Mouse (Mus musculus): Measurements from ENCODE around the gene Acer2. TPM values are rescaled to one million over a fixed set of nuclear protein-coding genes. Genes with fewer than 3 reads are reported as not detected.

The Acer2 gene
- polyA plus RNA-seq, 1 experiment from 2014 or later = 12.1 TPM

- H3K9me3 ChIP-seq = no peaks in the 10 kb centered on the region
- peak overlapping the region; percentile 95; the same call in 1 of the 2 replicates for H3K27ac ChIP-seq
- peak overlapping the region; percentile 82 for H3K4me2 ChIP-seq
- H3K9ac ChIP-seq = peak overlapping the region; percentile 70
- WGBS = 50% methylated on average over 12 of the region's 12 CpGs
- H3K4me1 ChIP-seq = peaks cover 17% of the 10 kb centered on the region
- peaks cover 26% of the 10 kb centered on the region for H3K36me3 ChIP-seq (replicated peaks)
- H3K27me3 ChIP-seq = no peaks in the 10 kb centered on the region
- ATAC-seq (ENCODE audit: low FRiP score) = no peak
- H3K4me3 ChIP-seq (replicated peaks) = peak overlapping the region; percentile 97
Measured at GRCm38 (mm10) chr4:86858070-86858440, 16.1 kb upstream of the Acer2 start.

GRCm38 (mm10) chr4:86864087-86864486 lies 10.1 kb upstream of the Acer2 start:
- ATAC-seq (ENCODE audit: low FRiP score) = no peak
- Histone ChIP-seq H3K36me3 (replicated peaks) (no peaks in the 10 kb centered on the region), H3K27ac (no peak overlapping the region), H3K9ac (no peak overlapping the region), H3K27me3 (no peaks in the 10 kb centered on the region), H3K4me1 (no peaks in the 10 kb centered on the region), H3K4me3 (replicated peaks) (no peak overlapping the region), H3K4me2 (no peak overlapping the region), H3K9me3 (no peaks in the 10 kb centered on the region)
- WGBS = 88% methylated on average over 5 of the region's 5 CpGs

GRCm38 (mm10) chr4:86871988-86872387 lies 2.2 kb upstream of the Acer2 start:
- Histone ChIP-seq H3K4me2 (no peak overlapping the region), H3K9ac (no peak overlapping the region), H3K27me3 (peaks cover 34% of the 10 kb centered on the region), H3K4me3 (replicated peaks) (no peak overlapping the region), H3K4me1 (peaks cover 8% of the 10 kb centered on the region; the same call in 1 of the 2 replicates), H3K27ac (no peak overlapping the region), H3K36me3 (replicated peaks) (no peaks in the 10 kb centered on the region), H3K9me3 (no peaks in the 10 kb centered on the region)
- ATAC-seq (ENCODE audit: low FRiP score) = no peak

- WGBS = 62% methylated on average over 4 of the region's 4 CpGs
- Histone ChIP-seq H3K4me1 (peaks cover 8% of the 10 kb centered on the region; the same call in 1 of the 2 replicates), H3K9me3 (no peaks in the 10 kb centered on the region), H3K4me3 (replicated peaks) (no peak overlapping the region), H3K36me3 (replicated peaks) (no peaks in the 10 kb centered on the region), H3K27ac (no peak overlapping the region), H3K4me2 (no peak overlapping the region), H3K9ac (no peak overlapping the region), H3K27me3 (peaks cover 34% of the 10 kb centered on the region)
- ATAC-seq (ENCODE audit: low FRiP score) = no peak
Measured at GRCm38 (mm10) chr4:86873072-86873471, 1.1 kb upstream of the Acer2 start.

GRCm38 (mm10) chr4:86879477-86879876 lies 5.3 kb downstream of the Acer2 start:
- 94% methylated on average over 2 of the region's 2 CpGs for WGBS
- H3K4me1 ChIP-seq = peaks cover 5% of the 10 kb centered on the region; the same call in 1 of the 2 replicates

GRCm38 (mm10) chr4:86881178-86881577 lies 7.0 kb downstream of the Acer2 start:
- H3K36me3 ChIP-seq (replicated peaks) = no peaks in the 10 kb centered on the region
- no peak for ATAC-seq (ENCODE audit: low FRiP score)

More at GRCm38 (mm10) chr4:86879477-86879876, 5.3 kb downstream of the Acer2 start:
- ATAC-seq (ENCODE audit: low FRiP score) = no peak
- Histone ChIP-seq H3K9ac (no peak overlapping the region), H3K27me3 (peaks cover 17% of the 10 kb centered on the region), H3K27ac (no peak overlapping the region), H3K4me3 (replicated peaks) (no peak overlapping the region), H3K9me3 (peaks cover 3% of the 10 kb centered on the region; the same call in 1 of the 2 replicates), H3K4me2 (no peak overlapping the region), H3K36me3 (replicated peaks) (no peaks in the 10 kb centered on the region)

GRCm38 (mm10) chr4:86882413-86882812 lies 8.2 kb downstream of the Acer2 start:
- no peak for ATAC-seq (ENCODE audit: low FRiP score)
- Histone ChIP-seq H3K4me3 (replicated peaks) (no peak overlapping the region), H3K9me3 (peaks cover 3% of the 10 kb centered on the region; the same call in 1 of the 2 replicates), H3K4me2 (no peak overlapping the region), H3K27ac (no peak overlapping the region), H3K27me3 (no peaks in the 10 kb centered on the region), H3K9ac (no peak overlapping the region), H3K4me1 (no peaks in the 10 kb centered on the region), H3K36me3 (replicated peaks) (no peaks in the 10 kb centered on the region)
- WGBS = 59% methylated on average over 2 of the region's 2 CpGs

More at GRCm38 (mm10) chr4:86881178-86881577, 7.0 kb downstream of the Acer2 start:
- Histone ChIP-seq H3K4me1 (no peaks in the 10 kb centered on the region), H3K9ac (no peak overlapping the region), H3K4me3 (replicated peaks) (no peak overlapping the region), H3K27ac (no peak overlapping the region), H3K9me3 (peaks cover 3% of the 10 kb centered on the region; the same call in 1 of the 2 replicates), H3K4me2 (no peak overlapping the region), H3K27me3 (peaks cover 5% of the 10 kb centered on the region)
- WGBS = 91% methylated on average over 4 of the region's 4 CpGs

- Histone ChIP-seq H3K27ac (no peak overlapping the region), H3K4me1 (no peaks in the 10 kb centered on the region), H3K36me3 (replicated peaks) (no peaks in the 10 kb centered on the region), H3K4me3 (replicated peaks) (no peak overlapping the region), H3K9ac (no peak overlapping the region), H3K4me2 (no peak overlapping the region), H3K27me3 (no peaks in the 10 kb centered on the region), H3K9me3 (peaks cover under 1% of the 10 kb centered on the region; the same call in 1 of the 2 replicates)
- ATAC-seq (ENCODE audit: low FRiP score) = no peak
- 40% methylated on average over 4 of the region's 4 CpGs for WGBS
Measured at GRCm38 (mm10) chr4:86884945-86885344, 10.7 kb downstream of the Acer2 start.

- 52% methylated on average over 12 of the region's 12 CpGs for WGBS
- ATAC-seq (ENCODE audit: low FRiP score) = no peak
Measured at GRCm38 (mm10) chr4:86885790-86886159, 11.6 kb downstream of the Acer2 start.

GRCm38 (mm10) chr4:86886160-86886878 lies 12.1 kb downstream of the Acer2 start:
- Histone ChIP-seq H3K4me1 (no peaks in the 10 kb centered on the region), H3K27ac (no peak overlapping the region), H3K4me3 (replicated peaks) (peak overlapping the region; percentile 4; the same call in 1 of the 2 replicates), H3K36me3 (replicated peaks) (no peaks in the 10 kb centered on the region), H3K4me2 (peak overlapping the region; percentile 35), H3K9me3 (no peaks in the 10 kb centered on the region), H3K27me3 (no peaks in the 10 kb centered on the region), H3K9ac (no peak overlapping the region)
- WGBS = 40% methylated on average over 18 of the region's 18 CpGs
- ATAC-seq (ENCODE audit: low FRiP score) = no peak

More at GRCm38 (mm10) chr4:86885790-86886159, 11.6 kb downstream of the Acer2 start:
- Histone ChIP-seq H3K27me3 (no peaks in the 10 kb centered on the region), H3K4me1 (no peaks in the 10 kb centered on the region), H3K9me3 (no peaks in the 10 kb centered on the region), H3K9ac (no peak overlapping the region), H3K4me2 (peak overlapping the region; percentile 35), H3K36me3 (replicated peaks) (no peaks in the 10 kb centered on the region), H3K27ac (no peak overlapping the region), H3K4me3 (replicated peaks) (peak overlapping the region; percentile 4; the same call in 1 of the 2 replicates)

- H3K4me2 ChIP-seq = no peak overlapping the region
- no peaks in the 10 kb centered on the region for H3K9me3 ChIP-seq
- no peaks in the 10 kb centered on the region for H3K36me3 ChIP-seq (replicated peaks)
- 65% methylated on average over 5 of the region's 5 CpGs for WGBS
- no peak overlapping the region for H3K9ac ChIP-seq
- no peaks in the 10 kb centered on the region for H3K27me3 ChIP-seq
- no peaks in the 10 kb centered on the region for H3K4me1 ChIP-seq
- ATAC-seq (ENCODE audit: low FRiP score) = no peak
- H3K4me3 ChIP-seq (replicated peaks) = no peak overlapping the region
- no peak overlapping the region for H3K27ac ChIP-seq
Measured at GRCm38 (mm10) chr4:86887879-86888278, 13.7 kb downstream of the Acer2 start.

- 87% methylated on average over 7 of the region's 7 CpGs for WGBS
- ATAC-seq (ENCODE audit: low FRiP score) = no peak
- no peak overlapping the region for H3K27ac ChIP-seq
Measured at GRCm38 (mm10) chr4:86897411-86897810, 23.2 kb downstream of the Acer2 start.

More at GRCm38 (mm10) chr4:86897411-86897810, 23.2 kb downstream of the Acer2 start:
- H3K9ac ChIP-seq = no peak overlapping the region
- H3K27me3 ChIP-seq = no peaks in the 10 kb centered on the region
- no peak overlapping the region for H3K4me3 ChIP-seq (replicated peaks)
- no peaks in the 10 kb centered on the region for H3K9me3 ChIP-seq
- no peaks in the 10 kb centered on the region for H3K36me3 ChIP-seq (replicated peaks)
- H3K4me1 ChIP-seq = no peaks in the 10 kb centered on the region
- no peak overlapping the region for H3K4me2 ChIP-seq
